Mouse (Mus musculus) activated CD4-positive, CD25-positive, alpha-beta regulatory T cell, adult 9 weeks (primary cell): Measurements from ENCODE around the gene Itgb1. TPM values are rescaled to one million over a fixed set of nuclear protein-coding genes. Genes with fewer than 3 reads are reported as not detected.

Experiments used
- polyA plus RNA-seq: library from polyadenylated mRNA; unstranded; fragments of 100-300 nt; shearing (Covaris generic); gene quantifications from one replicate; pipeline ENCODE4 v1.2.1, GENCODE M21; 2017

Itgb1 gene
- 169 TPM for polyA plus RNA-seq

DNA sequence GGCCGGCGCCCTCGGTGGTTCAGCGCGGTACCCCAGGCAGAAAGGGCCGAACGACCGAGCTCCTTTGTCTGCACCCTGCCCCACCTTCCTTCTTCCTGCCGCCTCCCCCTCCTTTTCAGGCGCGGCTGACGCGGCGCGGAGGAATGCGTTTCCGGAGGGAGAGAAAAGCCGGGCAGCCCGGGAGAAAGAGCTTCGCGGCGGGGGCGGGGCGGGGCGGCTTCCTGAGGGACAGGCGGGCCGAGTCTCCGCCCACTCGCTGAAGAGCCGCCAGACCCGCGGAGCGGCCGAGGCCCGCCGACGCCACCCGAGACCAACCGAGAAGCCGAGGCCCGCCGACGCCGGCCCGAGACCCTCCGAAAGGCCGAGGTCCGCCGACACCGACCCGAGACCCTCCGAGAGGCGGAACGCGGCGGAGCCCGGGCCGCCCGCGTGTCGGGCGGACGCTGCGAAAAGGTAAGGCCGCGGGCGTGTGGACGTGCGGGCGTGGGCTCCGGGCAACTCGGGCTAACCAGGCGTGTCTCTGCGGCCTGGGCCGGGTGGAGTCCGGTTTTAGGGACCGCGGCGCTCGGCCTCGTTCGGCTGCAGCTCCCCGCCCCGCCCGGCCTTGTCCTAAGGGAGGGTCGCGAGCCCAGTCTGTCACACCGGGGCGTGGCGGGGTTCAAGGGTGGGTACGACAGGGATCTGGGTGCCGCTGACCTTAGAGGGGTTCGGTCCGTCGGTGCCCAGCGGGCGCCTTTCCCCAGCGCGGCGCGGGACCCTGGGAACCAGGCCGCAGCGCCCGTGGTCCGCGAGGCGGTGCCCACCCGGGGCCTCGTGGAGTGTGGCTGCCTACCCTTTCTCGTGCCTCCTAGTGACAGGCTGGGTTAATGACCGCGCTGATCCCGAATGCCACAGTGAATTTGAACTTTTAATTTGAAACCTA lies at the start of gene Itgb1:
Itgb1 (plus strand) TSS at position 148 of the 922 bp plus-strand sequence.

Other genes with a start within 250 kb of the Itgb1 start
- not detected for gene Gm3952, start 113.0 kb downstream of the Itgb1 start, polyA plus RNA-seq